Mouse (Mus musculus) embryonic facial prominence, embryonic 13.5 days (tissue): ENCODE measurements at regions not wholly inside any gene's neighbourhood (a gene's known extent, or its start where the extent isn't known, plus 50 kb on each side); places are given as distances from the start of the nearest gene placed in this dataset.

Experiments
- ATAC-seq: fragments of 200-750 bp; cut with Nextera tagmentation; 2 replicates; pipeline ENCODE4 v1.8.0; 2017; ENCODE audit warnings: low read depth; ENCODE audit not compliant: insufficient number of reproducible peaks, insufficient read depth, low FRiP score, low TSS enrichment
- H3K27ac ChIP-seq: fragments of 300-500 bp; sonication (generic); 2 replicates; pipeline ENCODE4 v1.5.1; 2015; ENCODE audit warnings: moderate library complexity, mild to moderate bottlenecking, inconsistent platforms
- H3K27me3 ChIP-seq: fragments of 300-500 bp; sonication (generic); 2 replicates; pipeline ENCODE4 v1.6.1; 2015; ENCODE audit warnings: mild to moderate bottlenecking, inconsistent platforms
- H3K36me3 ChIP-seq: fragments of 300-500 bp; sonication (generic); 2 replicates; pipeline ENCODE4 v1.6.1; 2015; ENCODE audit warnings: mild to moderate bottlenecking, inconsistent platforms
- H3K4me1 ChIP-seq: fragments of 300-500 bp; sonication (generic); 2 replicates; pipeline ENCODE4 v1.6.1; 2015; ENCODE audit warnings: inconsistent platforms
- H3K4me2 ChIP-seq: fragments of 300-500 bp; sonication (generic); 2 replicates; pipeline ENCODE4 v1.6.1; 2015; ENCODE audit warnings: moderate library complexity, mild to moderate bottlenecking, inconsistent platforms
- H3K4me3 ChIP-seq: fragments of 300-500 bp; sonication (generic); 2 replicates; pipeline ENCODE4 v1.5.1; 2015; ENCODE audit warnings: mild to moderate bottlenecking, inconsistent platforms
- H3K9ac ChIP-seq: fragments of 300-500 bp; sonication (generic); 2 replicates; pipeline ENCODE4 v1.6.1; 2015; ENCODE audit warnings: mild to moderate bottlenecking, inconsistent platforms
- H3K9me3 ChIP-seq: fragments of 300-500 bp; sonication (generic); 2 replicates; pipeline ENCODE4 v1.6.1; 2016; ENCODE audit warnings: inconsistent platforms
- WGBS: fragments of 180-500 bp; shearing (Covaris S2); methylation state at CpG from one replicate; pipeline ENCODE4 v1.1.7; 2015; ENCODE audit warnings: mixed read lengths; 5-methylcytosine and 5-hydroxymethylcytosine counted together

- Histone ChIP-seq H3K4me1 (no peaks in the 10 kb centered on the region), H3K4me2 (no peak overlapping the region), H3K27ac (no peak overlapping the region), H3K9me3 (no peaks in the 10 kb centered on the region), H3K27me3 (peaks cover 4% of the 10 kb centered on the region; the same call in 1 of the 2 replicates), H3K4me3 (no peak overlapping the region), H3K9ac (no peak overlapping the region), H3K36me3 (no peaks in the 10 kb centered on the region)
- 82% methylated on average over 3 of the region's 3 CpGs for WGBS
- ATAC-seq = no peak
Measured at GRCm38 (mm10) chr13:70168906-70169305, 366.7 kb downstream of the Med10 start.

GRCm38 (mm10) chr13:70177066-70177465 is 374.9 kb downstream of the Med10 start:
- ATAC-seq = no peak
- Histone ChIP-seq H3K4me1 (0 out of 2 replicates have a peak, but pooled peaks cover 5% of the 10 kb centered on the region), H3K27me3 (no peaks in the 10 kb centered on the region), H3K4me3 (no peak overlapping the region), H3K4me2 (no peak overlapping the region), H3K9me3 (no peaks in the 10 kb centered on the region), H3K36me3 (no peaks in the 10 kb centered on the region), H3K9ac (no peak overlapping the region), H3K27ac (no peak overlapping the region)
- 84% methylated on average over 2 of the region's 2 CpGs for WGBS

- Histone ChIP-seq H3K9me3 (no peaks in the 10 kb centered on the region), H3K4me1 (0 out of 2 replicates have a peak, but pooled peaks cover 5% of the 10 kb centered on the region), H3K27ac (no peak overlapping the region), H3K27me3 (no peaks in the 10 kb centered on the region), H3K36me3 (no peaks in the 10 kb centered on the region), H3K4me3 (no peak overlapping the region), H3K9ac (no peak overlapping the region), H3K4me2 (no peak overlapping the region)
- ATAC-seq = no peak
- WGBS = 38% methylated on average over 8 of the region's 8 CpGs
Measured at GRCm38 (mm10) chr13:70178073-70178491, 375.9 kb downstream of the Med10 start.

- 86% methylated on average over 4 of the region's 4 CpGs for WGBS
- Histone ChIP-seq H3K9me3 (no peaks in the 10 kb centered on the region), H3K4me1 (no peaks in the 10 kb centered on the region), H3K36me3 (no peaks in the 10 kb centered on the region), H3K27ac (no peak overlapping the region), H3K9ac (no peak overlapping the region), H3K4me2 (no peak overlapping the region), H3K27me3 (no peaks in the 10 kb centered on the region), H3K4me3 (no peak overlapping the region)
- no peak for ATAC-seq
Measured at GRCm38 (mm10) chr13:70190978-70191377, 388.8 kb downstream of the Med10 start.

GRCm38 (mm10) chr13:70192101-70193025 is 390.2 kb downstream of the Med10 start:
- no peak overlapping the region for H3K4me2 ChIP-seq
- no peak overlapping the region for H3K27ac ChIP-seq
- no peaks in the 10 kb centered on the region for H3K27me3 ChIP-seq
- 84% methylated on average over 13 of the region's 13 CpGs for WGBS
- no peaks in the 10 kb centered on the region for H3K9me3 ChIP-seq
- no peak overlapping the region for H3K4me3 ChIP-seq
- no peak overlapping the region for H3K9ac ChIP-seq
- H3K36me3 ChIP-seq = no peaks in the 10 kb centered on the region
- no peak for ATAC-seq
- no peaks in the 10 kb centered on the region for H3K4me1 ChIP-seq

- Histone ChIP-seq H3K4me3 (no peak overlapping the region), H3K27me3 (no peaks in the 10 kb centered on the region), H3K9ac (no peak overlapping the region), H3K4me2 (no peak overlapping the region), H3K4me1 (no peaks in the 10 kb centered on the region), H3K36me3 (no peaks in the 10 kb centered on the region), H3K9me3 (no peaks in the 10 kb centered on the region), H3K27ac (no peak overlapping the region)
- ATAC-seq = no peak
- WGBS = 82% methylated on average over 9 of the region's 9 CpGs
Measured at GRCm38 (mm10) chr13:70193270-70193669, 391.1 kb downstream of the Med10 start.

- no peaks in the 10 kb centered on the region for H3K9me3 ChIP-seq
Measured at GRCm38 (mm10) chr13:70195854-70196253, 393.7 kb downstream of the Med10 start.

GRCm38 (mm10) chr13:70198638-70199037 is 396.4 kb downstream of the Med10 start:
- H3K36me3 ChIP-seq = no peaks in the 10 kb centered on the region
- ATAC-seq = no peak
- no peaks in the 10 kb centered on the region for H3K4me1 ChIP-seq
- WGBS = 90% methylated on average over 4 of the region's 4 CpGs
- no peak overlapping the region for H3K9ac ChIP-seq
- no peak overlapping the region for H3K27ac ChIP-seq
- H3K4me2 ChIP-seq = no peak overlapping the region
- H3K4me3 ChIP-seq = no peak overlapping the region
- no peaks in the 10 kb centered on the region for H3K27me3 ChIP-seq
- no peaks in the 10 kb centered on the region for H3K9me3 ChIP-seq

More at GRCm38 (mm10) chr13:70195854-70196253, 393.7 kb downstream of the Med10 start:
- H3K4me3 ChIP-seq = no peak overlapping the region
- 86% methylated on average over 4 of the region's 4 CpGs for WGBS
- no peak overlapping the region for H3K9ac ChIP-seq
- ATAC-seq = no peak
- H3K4me1 ChIP-seq = no peaks in the 10 kb centered on the region
- no peaks in the 10 kb centered on the region for H3K36me3 ChIP-seq
- H3K4me2 ChIP-seq = no peak overlapping the region
- no peaks in the 10 kb centered on the region for H3K27me3 ChIP-seq
- H3K27ac ChIP-seq = no peak overlapping the region

- ATAC-seq = no peak
- H3K27me3 ChIP-seq = no peaks in the 10 kb centered on the region
- H3K4me3 ChIP-seq = no peak overlapping the region
- no peak overlapping the region for H3K27ac ChIP-seq
- no peaks in the 10 kb centered on the region for H3K4me1 ChIP-seq
- WGBS = 82% methylated on average over 1 of the region's 1 CpGs
- no peak overlapping the region for H3K4me2 ChIP-seq
- H3K9ac ChIP-seq = no peak overlapping the region
- no peaks in the 10 kb centered on the region for H3K36me3 ChIP-seq
- H3K9me3 ChIP-seq = no peaks in the 10 kb centered on the region
Measured at GRCm38 (mm10) chr13:70199087-70199486, 396.9 kb downstream of the Med10 start.

- no peak overlapping the region for H3K27ac ChIP-seq
- no peaks in the 10 kb centered on the region for H3K27me3 ChIP-seq
- no peaks in the 10 kb centered on the region for H3K9me3 ChIP-seq
- H3K9ac ChIP-seq = no peak overlapping the region
- no peak overlapping the region for H3K4me3 ChIP-seq
- no peaks in the 10 kb centered on the region for H3K4me1 ChIP-seq
- H3K4me2 ChIP-seq = no peak overlapping the region
- 38% methylated on average over 7 of the region's 7 CpGs for WGBS
- H3K36me3 ChIP-seq = no peaks in the 10 kb centered on the region
- no peak for ATAC-seq
Measured at GRCm38 (mm10) chr13:70205334-70205733, 403.1 kb downstream of the Med10 start.

- Histone ChIP-seq H3K4me3 (no peak overlapping the region), H3K9me3 (no peaks in the 10 kb centered on the region), H3K4me2 (no peak overlapping the region), H3K27me3 (no peaks in the 10 kb centered on the region), H3K36me3 (no peaks in the 10 kb centered on the region), H3K27ac (no peak overlapping the region), H3K4me1 (no peaks in the 10 kb centered on the region), H3K9ac (no peak overlapping the region)
- WGBS = 73% methylated on average over 3 of the region's 3 CpGs
- ATAC-seq = no peak
Measured at GRCm38 (mm10) chr13:70210158-70210557, 408.0 kb downstream of the Med10 start.

GRCm38 (mm10) chr13:70213017-70213416 is 410.8 kb downstream of the Med10 start:
- 92% methylated on average over 3 of the region's 3 CpGs for WGBS
- Histone ChIP-seq H3K9me3 (no peaks in the 10 kb centered on the region), H3K9ac (no peak overlapping the region), H3K27me3 (no peaks in the 10 kb centered on the region), H3K4me2 (no peak overlapping the region), H3K4me3 (no peak overlapping the region), H3K27ac (no peak overlapping the region), H3K36me3 (no peaks in the 10 kb centered on the region), H3K4me1 (no peaks in the 10 kb centered on the region)
- ATAC-seq = no peak
